Mouse (Mus musculus) cerebellum, adult 2 months (tissue): ENCODE results near the gene Slc26a1. TPM values are rescaled to one million over a fixed set of nuclear protein-coding genes. Genes with fewer than 3 reads are reported as not detected.

Source experiments
- DNase-seq, 2 experiments: peaks; one replicate each; pipeline ENCODE4 v3.0.0; 2021
- H3K27ac ChIP-seq: fragments of 200-500 bp; 2 replicates; pipeline ENCODE4 v1.5.1; 2012; ENCODE audit warnings: low read length, control low read depth, inconsistent platforms; ENCODE audit not compliant: insufficient read depth
- H3K27me3 ChIP-seq: fragments of 200-500 bp; 2 replicates; pipeline ENCODE4 v1.6.1; 2012; ENCODE audit warnings: inconsistent platforms, mild to moderate bottlenecking, low read length, moderate library complexity; ENCODE audit not compliant: control insufficient read depth, insufficient read depth
- H3K4me1 ChIP-seq: fragments of 200-500 bp; 2 replicates; pipeline ENCODE4 v1.6.1; 2011; ENCODE audit warnings: low read length; ENCODE audit not compliant: control insufficient read depth, insufficient read depth
- H3K4me3 ChIP-seq: fragments of 200-500 bp; replicated peaks from 2 replicates; pipeline ENCODE3; 2011; ENCODE audit warnings: mild to moderate bottlenecking, low read depth, low read length, control low read depth; ENCODE audit not compliant: insufficient read depth
- CTCF ChIP-seq: fragments of 200-500 bp; IDR thresholded peaks from 2 replicates; pipeline ENCODE4 v1.5.1; 2011; ENCODE audit warnings: low read depth, mild to moderate bottlenecking, control low read depth, low read length, moderate library complexity, borderline replicate concordance; ENCODE audit not compliant: insufficient read depth
- POLR2A ChIP-seq: fragments of 200-500 bp; IDR thresholded peaks from 2 replicates; pipeline ENCODE4 v1.6.1; 2011; ENCODE audit warnings: low read length, control low read depth, borderline replicate concordance; ENCODE audit not compliant: insufficient read depth
- WGBS: fragments of 180-500 bp; shearing (Covaris S2); methylation state at CpG from one replicate; pipeline ENCODE4 v1.1.7; 2018; 5-methylcytosine and 5-hydroxymethylcytosine counted together
- polyA plus RNA-seq: library from polyadenylated mRNA; depleted of rRNA; stranded (reverse); fragments of >200 nt; gene quantifications from 2 replicates; pipeline ENCODE4 v1.2.3, GENCODE M21; 2012; rRNA removed

Slc26a1 gene
- polyA plus RNA-seq, 1 experiment: 1.7 TPM

DNA sequence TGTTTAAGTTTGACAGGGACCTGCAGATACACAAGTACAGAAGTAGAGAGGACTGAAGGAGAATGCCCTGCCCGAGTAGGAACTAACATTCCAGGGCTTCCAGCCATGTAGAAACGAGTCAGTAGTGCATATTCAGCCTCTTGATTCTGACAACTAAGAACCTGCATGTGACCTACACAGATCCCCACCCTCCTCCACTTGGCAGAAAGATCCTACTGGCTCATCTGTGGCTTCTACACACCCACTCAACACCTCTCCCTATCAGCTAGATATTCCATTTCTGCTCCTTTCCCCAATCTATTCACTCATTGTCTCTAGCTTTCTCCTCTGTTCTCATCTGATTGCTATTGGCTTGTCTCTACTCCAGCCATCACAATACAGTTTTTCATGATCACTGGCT, 53.5 kb downstream of the Slc26a1 start:
- Histone ChIP-seq H3K4me3 (no peak overlapping the region), H3K4me1 (no peaks in the 10 kb centered on the region; the same call in 1 of the 2 replicates), H3K27ac (no peak overlapping the region), H3K27me3 (no peaks in the 10 kb centered on the region)
- DNase-seq: no peak
- 53% methylated on average over 2 of the region's 2 CpGs for WGBS
- TF ChIP-seq CTCF (no peak), POLR2A (no peak)

Other genes starting within 250 kb of the Slc26a1 start
- gene Atp5k, start 241.1 kb downstream of the Slc26a1 start, polyA plus RNA-seq: 352 and 395 TPM in 2 replicates
- 1.4 TPM in 2 replicates for gene Mfsd7a, start 226.7 kb downstream of the Slc26a1 start, polyA plus RNA-seq
- 14.7 and 14.9 TPM in 2 replicates for gene Pcgf3, start 214.3 kb downstream of the Slc26a1 start, polyA plus RNA-seq
- 459 and 564 TPM in 2 replicates for gene Cplx1, start 125.5 kb downstream of the Slc26a1 start, polyA plus RNA-seq
- 89.9 and 91.6 TPM in 2 replicates for gene Gak, start 45.8 kb downstream of the Slc26a1 start, polyA plus RNA-seq
- 50.8 and 52.4 TPM in 2 replicates for gene Tmem175, start 45.8 kb downstream of the Slc26a1 start, polyA plus RNA-seq
- gene Idua, start 15.2 kb downstream of the Slc26a1 start, polyA plus RNA-seq: 29.0 and 37.8 TPM in 2 replicates
- gene Dgkq, start 5.9 kb downstream of the Slc26a1 start, polyA plus RNA-seq: 89.1 and 91.8 TPM in 2 replicates
- gene Fgfrl1, start 16.8 kb upstream of the Slc26a1 start, polyA plus RNA-seq: 30.6 and 35.8 TPM in 2 replicates
- gene Rnf212, start 99.4 kb upstream of the Slc26a1 start, polyA plus RNA-seq: not detected in 2 replicates
- gene Tmed11, start 119.8 kb upstream of the Slc26a1 start, polyA plus RNA-seq: not detected in 2 replicates
- gene Vmn2r8, start 133.3 kb upstream of the Slc26a1 start, polyA plus RNA-seq: not detected in 2 replicates
- gene Vmn2r9, start 177.0 kb upstream of the Slc26a1 start, polyA plus RNA-seq: not detected in 2 replicates